In the genomic region with DNA sequence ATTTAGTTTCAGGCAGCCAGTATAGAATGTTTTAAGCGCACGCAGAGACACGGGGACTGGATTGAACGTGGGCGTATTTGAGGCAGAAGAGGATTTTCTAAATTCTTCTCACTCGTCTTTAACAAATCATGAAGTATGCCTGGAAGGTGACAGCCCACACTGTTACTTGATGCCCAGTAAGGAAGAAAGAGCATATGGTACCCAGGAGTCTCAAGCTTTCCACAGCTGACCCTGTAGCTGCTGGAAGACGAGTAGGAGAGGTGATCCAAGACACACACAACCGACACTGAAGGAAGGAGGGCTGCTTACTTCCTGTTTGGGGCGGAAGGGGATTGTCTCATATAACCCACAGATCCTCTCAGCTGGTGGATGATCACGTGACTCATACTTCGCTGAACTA, we compare ENCODE assay signal across 17 mouse cellular contexts. TPM values are rescaled to one million over a fixed set of nuclear protein-coding genes. Genes with fewer than 3 reads are reported as not detected.
DNase-seq lines count a peak whose midpoint lies in the region; ATAC-seq and TF ChIP-seq lines count a peak whose summit lies in the region.
"Had no signal": no experiment of that assay in that cellular context is flagged by ENCODE, and none has a peak within 500 bp of the region (broad histone marks: within the 10 kb centered on the region; RNA-seq: fewer than 3 reads in every experiment).

No protein-coding gene starts in this region.

- H3K4me3 ChIP-seq in cerebellum, adult 2 months (replicated peaks; ENCODE audit: insufficient read depth, low read depth, low read length) = no peak overlapping the region
- H3K4me3 ChIP-seq: forebrain, embryonic 12.5 days; hindbrain, embryonic 12.5 days; kidney, embryonic 15.5 days; neural tube, embryonic 13.5 days had no signal

- H3K4me1 ChIP-seq in cerebellum, adult 2 months (ENCODE audit: control insufficient read depth, insufficient read depth, low read length) = peaks cover 2% of the 10 kb centered on the region; the same call in 1 of the 2 replicates
- H3K4me1 ChIP-seq: forebrain, embryonic 12.5 days; hindbrain, embryonic 12.5 days; kidney, embryonic 15.5 days; neural tube, embryonic 13.5 days had no signal

- H3K27me3 ChIP-seq in cerebellum, adult 2 months (ENCODE audit: control insufficient read depth, insufficient read depth, low read length) = no peaks in the 10 kb centered on the region; the same call in 1 of the 2 replicates
- H3K27me3 ChIP-seq: forebrain, embryonic 12.5 days; hindbrain, embryonic 12.5 days; kidney, embryonic 15.5 days; neural tube, embryonic 13.5 days had no signal

- H3K27ac ChIP-seq in cerebellum, adult 2 months (ENCODE audit: insufficient read depth, low read length) = no peak overlapping the region
- H3K27ac ChIP-seq: forebrain, embryonic 12.5 days; hindbrain, embryonic 12.5 days; kidney, embryonic 15.5 days; neural tube, embryonic 13.5 days; stomach, postnatal 0 days had no signal

- no peak for ATAC-seq in megakaryocyte, adult 5-6 weeks (ENCODE audit: poor library complexity, severe bottlenecking)

- intact Hi-C loops in left cerebral cortex, postnatal 25 days (cut with DNase I) = loop anchor here (5.0 kb wide), 1 partner anchor 163 kb away; no protein-coding TSS in a partner anchor

- WGBS in cerebellum, adult 2 months = 86% methylated on average over 11 of the region's 11 CpGs

- no peak for TF ChIP-seq CTCF in cerebellum, adult 2 months (IDR thresholded peaks at IDR 0.05; ENCODE audit: borderline replicate concordance, insufficient read depth, low read depth, low read length)

- peak; percentile 56 to 71 for DNase-seq in right cerebral cortex, adult 2 months (ENCODE audit: low spot score in 2 of 2)
- no peak for DNase-seq in right cerebral cortex, postnatal 14 days
- peak; percentile 14 to 32 for DNase-seq in frontal cortex, postnatal 14 days (ENCODE audit: low spot score in 2 of 2)
- DNase-seq in left cerebral cortex, postnatal 25 days (ENCODE audit: low spot score in 2 of 2) = peak; percentile 48 to 92
- no peak for DNase-seq in cerebellum, adult 2 months
- DNase-seq in heart, adult 11 months = no peak
- DNase-seq: cerebellum, postnatal 14 days; gastrocnemius, postnatal 10 days; lung, adult 2 months; lung, postnatal 4 days; thymus, postnatal 36 days had no signal

- TF ChIP-seq POLR2A in cerebellum, adult 2 months (IDR thresholded peaks at IDR 0.05; ENCODE audit: borderline replicate concordance, insufficient read depth, low read length) = no peak

RNA-seq across cellular contexts. Expression of a gene that starts 56.9 kb away (rescaled TPM):
- 10 to 100 TPM in 1 of 2 experiments, 1 to 10 TPM in 1; 6.8 to 12.7 TPM for total RNA-seq in left cerebral cortex, postnatal 25 days (2021)
- 12.2 and 12.4 TPM in 2 replicates for polyA plus RNA-seq in cerebellum, adult 2 months (2012; rRNA removed)
- total RNA-seq in megakaryocyte, adult 5-6 weeks (2015) = 1.2 and 3.5 TPM in 2 replicates
- 1.7 and 2.4 TPM in 2 replicates for total RNA-seq in megakaryocyte, adult 5-6 weeks (2017)

Comparison
In these comparisons a context has a peak if more than half of its experiments do, and no peak if none do; other contexts are left out.
1. DNase-seq: peak in right cerebral cortex, adult 2 months (2 of 2), frontal cortex, postnatal 14 days (2 of 2) and left cerebral cortex, postnatal 25 days (2 of 2); none in right cerebral cortex, postnatal 14 days (single experiment), cerebellum, adult 2 months (0 of 2) and heart, adult 11 months (single experiment).